Comparison of ENCODE assay signal across 30 mouse cellular contexts in genomic region chr5:117123102-117123501, GRCm38 (mm10). TPM values are rescaled to one million over a fixed set of nuclear protein-coding genes. Genes with fewer than 3 reads are reported as not detected.
DNase-seq lines count a peak whose midpoint lies in the region; ATAC-seq and TF ChIP-seq lines count a peak whose summit lies in the region.
"Had no signal": no experiment of that assay in that cellular context is flagged by ENCODE, and none has a peak within 500 bp of the region (broad histone marks: within the 10 kb centered on the region; RNA-seq: fewer than 3 reads in every experiment).

No protein-coding gene starts in this region.

- WGBS in liver, embryonic 12.5 days (ENCODE audit: insufficient replicate concordance): 71% methylated on average over 6 of the region's 6 CpGs
- 68% methylated on average over 6 of the region's 6 CpGs for WGBS in liver, embryonic 11.5 days
- whole genome bisulfite sequencing in liver, embryonic 15.5 days (ENCODE audit: insufficient replicate concordance): 64% methylated on average over 6 of the region's 6 CpGs
- WGBS in cerebellum, adult 2 months: 91% methylated on average over 6 of the region's 6 CpGs

- H3K36me3 ChIP-seq in liver, embryonic 12.5 days: peaks cover 23% of the 10 kb centered on the region
- no peaks in the 10 kb centered on the region for H3K36me3 ChIP-seq in liver, embryonic 11.5 days (ENCODE audit: control insufficient read depth, insufficient read depth, low read length)
- H3K36me3 ChIP-seq in liver, embryonic 15.5 days (replicated peaks): peaks cover 28% of the 10 kb centered on the region
- H3K36me3 ChIP-seq: hindbrain, embryonic 10.5 days; hindbrain, embryonic 15.5 days; limb, embryonic 12.5 days; neural tube, embryonic 12.5 days had no signal

- no peak overlapping the region for H3K4me3 ChIP-seq in liver, embryonic 12.5 days
- no peak overlapping the region for H3K4me3 ChIP-seq in liver, embryonic 11.5 days (ENCODE audit: low read depth, low read length)
- no peak overlapping the region for H3K4me3 ChIP-seq in liver, embryonic 15.5 days (replicated peaks)
- H3K4me3 ChIP-seq in cerebellum, adult 2 months (replicated peaks; ENCODE audit: insufficient read depth, low read depth, low read length): no peak overlapping the region
- H3K4me3 ChIP-seq: forebrain, embryonic 13.5 days; hindbrain, embryonic 10.5 days; hindbrain, embryonic 15.5 days; limb, embryonic 12.5 days; myocyte; neural tube, embryonic 12.5 days had no signal

- no peak for TF ChIP-seq CTCF in cerebellum, adult 2 months (IDR thresholded peaks at IDR 0.05; ENCODE audit: borderline replicate concordance, insufficient read depth, low read depth, low read length)

- no peak overlapping the region for H3K4me2 ChIP-seq in liver, embryonic 12.5 days
- no peak overlapping the region for H3K4me2 ChIP-seq in liver, embryonic 11.5 days
- H3K4me2 ChIP-seq in liver, embryonic 15.5 days: no peak overlapping the region
- H3K4me2 ChIP-seq: forebrain, embryonic 13.5 days; hindbrain, embryonic 15.5 days; limb, embryonic 12.5 days; midbrain, embryonic 11.5 days; neural tube, embryonic 12.5 days had no signal

- no peak overlapping the region for H3K9ac ChIP-seq in liver, embryonic 12.5 days
- no peak overlapping the region for H3K9ac ChIP-seq in liver, embryonic 11.5 days (ENCODE audit: low read depth, low read length)
- H3K9ac ChIP-seq in liver, embryonic 15.5 days: no peak overlapping the region
- H3K9ac ChIP-seq: forebrain, embryonic 13.5 days; hindbrain, embryonic 15.5 days; limb, embryonic 12.5 days; liver, embryonic 14.5 days; neural tube, embryonic 12.5 days had no signal

- no peak for TF ChIP-seq POLR2A in cerebellum, adult 2 months (IDR thresholded peaks at IDR 0.05; ENCODE audit: borderline replicate concordance, insufficient read depth, low read length)

- 0 out of 2 replicates have a peak, but pooled peaks cover 6% of the 10 kb centered on the region for H3K9me3 ChIP-seq in liver, embryonic 12.5 days (replicated peaks)
- no peaks in the 10 kb centered on the region for H3K9me3 ChIP-seq in liver, embryonic 11.5 days (ENCODE audit: control insufficient read depth, low read length)
- no peaks in the 10 kb centered on the region; the same call in 1 of the 2 replicates for H3K9me3 ChIP-seq in liver, embryonic 15.5 days (replicated peaks)
- H3K9me3 ChIP-seq: forebrain, embryonic 13.5 days; hindbrain, embryonic 10.5 days; hindbrain, embryonic 15.5 days; limb, embryonic 12.5 days; neural tube, embryonic 12.5 days had no signal

- H3K27me3 ChIP-seq in liver, embryonic 12.5 days (replicated peaks): no peaks in the 10 kb centered on the region
- no peaks in the 10 kb centered on the region for H3K27me3 ChIP-seq in liver, embryonic 11.5 days (replicated peaks; ENCODE audit: control insufficient read depth, insufficient read depth, low read length)
- H3K27me3 ChIP-seq in liver, embryonic 15.5 days: no peaks in the 10 kb centered on the region
- H3K27me3 ChIP-seq in cerebellum, adult 2 months (ENCODE audit: control insufficient read depth, insufficient read depth, low read length): no peaks in the 10 kb centered on the region

- peaks cover 72% of the 10 kb centered on the region for H3K4me1 ChIP-seq in liver, embryonic 12.5 days
- peaks cover 22% of the 10 kb centered on the region for H3K4me1 ChIP-seq in liver, embryonic 11.5 days (replicated peaks; ENCODE audit: control insufficient read depth, insufficient read depth, low read length)
- peaks cover 72% of the 10 kb centered on the region for H3K4me1 ChIP-seq in liver, embryonic 15.5 days (replicated peaks)
- H3K4me1 ChIP-seq in cerebellum, adult 2 months (ENCODE audit: control insufficient read depth, insufficient read depth, low read length): peaks cover 2% of the 10 kb centered on the region; the same call in 1 of the 2 replicates

- no peak for ATAC-seq in liver, embryonic 12.5 days
- no peak for ATAC-seq in liver, embryonic 11.5 days (replicated peaks; ENCODE audit: low FRiP score)
- no peak for ATAC-seq in liver, embryonic 15.5 days (ENCODE audit: insufficient read depth)
- ATAC-seq in granulocyte monocyte progenitor cell, adult 5-6 weeks (replicated peaks; ENCODE audit: poor library complexity, severe bottlenecking): no peak
- ATAC-seq: activated CD4-positive, CD25-positive, alpha-beta regulatory T cell, adult 4 months; forebrain, embryonic 13.5 days; inflammation-experienced regulatory T-cells, adult 6 months had no signal

- DNase-seq in liver, embryonic 11.5 days (ENCODE audit: low spot score): no peak
- peak; percentile 52 for DNase-seq in urinary bladder, postnatal 14 days (ENCODE audit: low spot score)
- DNase-seq in urinary bladder, postnatal 36 days (ENCODE audit: low spot score in 2 of 2): no peak
- DNase-seq in adrenal gland, adult 2 months: no peak
- no peak for DNase-seq in cerebellum, adult 2 months
- DNase-seq: adrenal gland, adult 8-10 months; cerebellum, adult 8-10 months; cerebellum, postnatal 25 days; gastrocnemius, postnatal 10 days; heart, postnatal 14 days; kidney, adult 9 months; kidney, postnatal 10 days; layer of hippocampus, adult 9-11 months; retina, postnatal 1 day; right cerebral cortex, postnatal 14 days; thymus, adult 18-20 months; thymus, postnatal 36 days had no signal

- H3K27ac ChIP-seq in liver, embryonic 12.5 days: peak overlapping the region; percentile 40; the same call in 1 of the 2 replicates
- no peak overlapping the region for H3K27ac ChIP-seq in liver, embryonic 11.5 days (ENCODE audit: low read depth, low read length)
- H3K27ac ChIP-seq in liver, embryonic 15.5 days (replicated peaks): peak overlapping the region; percentile 51
- H3K27ac ChIP-seq in cerebellum, adult 2 months (ENCODE audit: insufficient read depth, low read length): no peak overlapping the region
- H3K27ac ChIP-seq: forebrain, embryonic 13.5 days; hindbrain, embryonic 10.5 days; hindbrain, embryonic 15.5 days; limb, embryonic 12.5 days; liver, embryonic 14.5 days; neural tube, embryonic 12.5 days had no signal

RNA-seq across cellular contexts. Expression of gene Taok3, which starts 3.2 kb away (rescaled TPM):
- polyA plus RNA-seq in liver, embryonic 12.5 days (2016; fragmentation: Nextera tagmentation; extraction: Ambion mirVana): 67.9 and 68.6 TPM in 2 replicates
- polyA plus RNA-seq in liver, embryonic 11.5 days (2014; fragmentation: Nextera tagmentation; extraction: Ambion mirVana): 69.3 and 73.6 TPM in 2 replicates
- polyA plus RNA-seq in liver, embryonic 15.5 days (2015; fragmentation: Nextera tagmentation; extraction: Ambion mirVana): 42.5 and 42.7 TPM in 2 replicates
- total RNA-seq in adrenal gland, adult 2 months (2021): 10 to 100 TPM; 30.9 to 36.0 TPM
- polyA plus RNA-seq in adrenal gland, adult 2 months (2012; rRNA removed): 5.4 and 9.0 TPM in 2 replicates
- polyA plus RNA-seq in cerebellum, adult 2 months (2012; rRNA removed): 43.6 and 47.0 TPM in 2 replicates
- 68.9 and 84.9 TPM in 2 replicates for total RNA-seq in granulocyte monocyte progenitor cell, adult 5-6 weeks (2014; fragmentation: Nextera tagmentation)
- 46.1 and 49.3 TPM in 2 replicates for total RNA-seq in granulocyte monocyte progenitor cell, adult 5-6 weeks (2017)

RNA-seq across cellular contexts. Expression of gene Suds3, which starts 7.2 kb away (rescaled TPM):
- polyA plus RNA-seq in liver, embryonic 12.5 days (2016; fragmentation: Nextera tagmentation; extraction: Ambion mirVana): 61.2 and 66.4 TPM in 2 replicates
- polyA plus RNA-seq in liver, embryonic 11.5 days (2014; fragmentation: Nextera tagmentation; extraction: Ambion mirVana): 37.8 and 41.9 TPM in 2 replicates
- polyA plus RNA-seq in liver, embryonic 15.5 days (2015; fragmentation: Nextera tagmentation; extraction: Ambion mirVana): 30.7 and 31.7 TPM in 2 replicates
- total RNA-seq in adrenal gland, adult 2 months (2021): 100 to 1,000 TPM; 106 to 144 TPM
- polyA plus RNA-seq in adrenal gland, adult 2 months (2012; rRNA removed): 61.5 and 68.0 TPM in 2 replicates
- 119 and 127 TPM in 2 replicates for polyA plus RNA-seq in cerebellum, adult 2 months (2012; rRNA removed)
- 46.0 and 52.2 TPM in 2 replicates for total RNA-seq in granulocyte monocyte progenitor cell, adult 5-6 weeks (2014; fragmentation: Nextera tagmentation)
- total RNA-seq in granulocyte monocyte progenitor cell, adult 5-6 weeks (2017): 84.9 and 91.7 TPM in 2 replicates

Comparison
In these comparisons a context has a peak if more than half of its experiments do, and no peak if none do; other contexts are left out.
1. H3K27ac ChIP-seq: peak in liver, embryonic 12.5 days (single experiment) and liver, embryonic 15.5 days (single experiment); none in liver, embryonic 11.5 days (single experiment) and cerebellum, adult 2 months (single experiment).